Mouse (Mus musculus): ENCODE results near the gene Bmx. TPM values are rescaled to one million over a fixed set of nuclear protein-coding genes. Genes with fewer than 3 reads are reported as not detected.

Bmx gene
- polyA plus RNA-seq (2012; rRNA removed): 0.10 TPM in 2 replicates

DNA sequence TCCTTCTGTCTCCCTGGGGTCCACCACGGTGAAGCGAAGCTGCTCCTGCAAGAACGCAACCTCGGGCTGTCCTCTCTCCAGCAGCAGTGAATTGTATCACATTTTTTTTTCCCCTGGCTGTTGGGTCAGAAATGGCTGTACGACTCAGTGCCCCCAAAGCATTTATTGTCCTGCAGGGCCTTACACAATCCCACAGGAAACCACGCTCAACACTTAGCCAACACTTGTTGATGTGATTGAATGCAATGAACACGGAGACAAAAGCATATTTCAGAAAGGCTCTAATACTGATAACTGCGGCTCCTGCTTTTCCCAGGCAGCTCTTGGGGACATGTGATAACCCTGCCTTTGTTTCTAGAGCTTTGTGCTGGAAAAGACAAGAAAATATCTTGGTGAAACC is at the start of gene Bmx:
TSS of gene Bmx (minus strand) at position 137 of the 400 bp plus-strand sequence.
- no peaks in the 10 kb centered on the region for H3K27me3 ChIP-seq (ENCODE audit: control insufficient read depth, insufficient read depth, low read length)
- H3K27ac ChIP-seq (ENCODE audit: control insufficient read depth, insufficient read depth, low read depth, low read length): no peak within 1 kb of the TSS
- no peaks in the 10 kb centered on the region for H3K4me1 ChIP-seq (ENCODE audit: control insufficient read depth, insufficient read depth, low read length)
- TF ChIP-seq POLR2A (IDR thresholded peaks at IDR 0.05; ENCODE audit: control insufficient read depth, low read depth, low read length) (no peak), CTCF (IDR thresholded peaks at IDR 0.05; ENCODE audit: control insufficient read depth, insufficient read depth, insufficient replicate concordance, low read depth, low read length) (no peak)
- H3K36me3 ChIP-seq (ENCODE audit: control insufficient read depth, insufficient read depth, low read length): no peaks in the 10 kb centered on the region
- no peak within 1 kb of the TSS for H3K4me3 ChIP-seq (ENCODE audit: control insufficient read depth, low read depth, low read length)

DNA sequence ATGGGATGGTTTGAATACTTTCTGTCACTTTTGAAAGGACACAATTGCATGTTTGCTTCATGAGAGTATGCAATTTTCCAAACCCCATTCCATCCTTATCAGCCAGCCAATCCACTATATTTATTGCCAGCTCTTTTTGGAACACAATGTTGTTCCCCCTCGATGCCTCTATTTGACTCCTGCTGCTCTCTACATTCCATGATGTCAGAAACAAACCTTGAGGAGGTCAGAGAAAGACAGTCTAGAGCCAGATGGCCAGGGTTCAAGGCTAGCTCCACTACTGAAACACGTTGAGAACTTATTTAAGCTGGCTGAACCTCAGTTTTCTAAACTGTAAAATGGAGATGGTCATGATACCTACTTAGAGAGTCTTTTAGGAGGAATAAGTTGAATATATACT is 48.3 kb upstream of the Bmx start:
- Histone ChIP-seq H3K27me3 (ENCODE audit: control insufficient read depth, insufficient read depth, low read length) (no peaks in the 10 kb centered on the region), H3K4me3 (ENCODE audit: control insufficient read depth, low read depth, low read length) (no peak overlapping the region), H3K27ac (ENCODE audit: control insufficient read depth, insufficient read depth, low read depth, low read length) (no peak overlapping the region), H3K36me3 (ENCODE audit: control insufficient read depth, insufficient read depth, low read length) (no peaks in the 10 kb centered on the region), H3K4me1 (ENCODE audit: control insufficient read depth, insufficient read depth, low read length) (no peaks in the 10 kb centered on the region)
- TF ChIP-seq CTCF (IDR thresholded peaks at IDR 0.05; ENCODE audit: control insufficient read depth, insufficient read depth, insufficient replicate concordance, low read depth, low read length) (no peak), POLR2A (IDR thresholded peaks at IDR 0.05; ENCODE audit: control insufficient read depth, low read depth, low read length) (no peak)

DNA sequence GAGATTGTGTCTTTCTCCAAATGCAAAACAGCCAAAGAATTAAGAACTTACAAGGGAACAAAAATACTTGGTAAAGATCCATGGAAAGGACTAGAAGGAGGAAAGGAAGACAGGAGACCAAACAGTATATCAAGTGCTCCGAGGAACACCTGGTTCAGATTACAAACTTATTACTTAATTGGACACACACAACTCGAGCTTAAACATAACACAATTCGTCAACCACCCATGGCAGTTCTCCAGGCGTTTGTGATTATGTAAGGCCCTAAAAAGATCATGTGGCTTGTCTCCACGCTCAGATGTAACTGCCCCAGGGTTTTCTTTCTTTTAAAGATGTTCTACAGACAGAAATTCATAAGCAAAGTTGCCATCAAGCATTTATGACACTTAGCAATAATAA is 33.2 kb upstream of the Bmx start:
- Histone ChIP-seq H3K27me3 (ENCODE audit: control insufficient read depth, insufficient read depth, low read length) (no peaks in the 10 kb centered on the region), H3K4me1 (ENCODE audit: control insufficient read depth, insufficient read depth, low read length) (no peaks in the 10 kb centered on the region), H3K4me3 (ENCODE audit: control insufficient read depth, low read depth, low read length) (no peak overlapping the region), H3K27ac (ENCODE audit: control insufficient read depth, insufficient read depth, low read depth, low read length) (no peak overlapping the region), H3K36me3 (ENCODE audit: control insufficient read depth, insufficient read depth, low read length) (no peaks in the 10 kb centered on the region)
- TF ChIP-seq POLR2A (IDR thresholded peaks at IDR 0.05; ENCODE audit: control insufficient read depth, low read depth, low read length) (no peak), CTCF (IDR thresholded peaks at IDR 0.05; ENCODE audit: control insufficient read depth, insufficient read depth, insufficient replicate concordance, low read depth, low read length) (no peak)

DNA sequence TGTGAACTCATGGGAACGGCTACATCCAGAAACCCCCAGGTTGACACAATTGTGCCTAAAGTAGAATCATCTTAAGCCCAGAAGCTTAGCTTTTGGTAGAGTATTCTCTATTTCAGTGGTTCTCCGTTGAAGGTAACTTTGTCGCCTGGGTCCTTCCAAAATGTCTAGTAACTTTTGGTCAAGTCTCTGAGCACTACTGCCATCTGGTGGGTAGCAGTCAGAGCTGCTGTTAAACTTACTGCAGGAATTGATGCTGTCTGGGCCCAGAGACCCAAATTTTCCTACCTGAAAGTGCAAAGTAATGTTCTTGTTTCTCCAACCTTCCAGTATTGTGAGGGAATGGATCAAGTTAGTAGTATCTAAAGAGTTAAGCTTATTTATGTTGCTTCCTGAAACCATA is 29.1 kb upstream of the Bmx start:
- no peaks in the 10 kb centered on the region for H3K27me3 ChIP-seq (ENCODE audit: control insufficient read depth, insufficient read depth, low read length)
- TF ChIP-seq POLR2A (IDR thresholded peaks at IDR 0.05; ENCODE audit: control insufficient read depth, low read depth, low read length) (no peak), CTCF (IDR thresholded peaks at IDR 0.05; ENCODE audit: control insufficient read depth, insufficient read depth, insufficient replicate concordance, low read depth, low read length) (no peak)
- no peak overlapping the region for H3K27ac ChIP-seq (ENCODE audit: control insufficient read depth, insufficient read depth, low read depth, low read length)
- no peaks in the 10 kb centered on the region for H3K36me3 ChIP-seq (ENCODE audit: control insufficient read depth, insufficient read depth, low read length)
- H3K4me1 ChIP-seq (ENCODE audit: control insufficient read depth, insufficient read depth, low read length): no peaks in the 10 kb centered on the region
- no peak overlapping the region for H3K4me3 ChIP-seq (ENCODE audit: control insufficient read depth, low read depth, low read length)

DNA sequence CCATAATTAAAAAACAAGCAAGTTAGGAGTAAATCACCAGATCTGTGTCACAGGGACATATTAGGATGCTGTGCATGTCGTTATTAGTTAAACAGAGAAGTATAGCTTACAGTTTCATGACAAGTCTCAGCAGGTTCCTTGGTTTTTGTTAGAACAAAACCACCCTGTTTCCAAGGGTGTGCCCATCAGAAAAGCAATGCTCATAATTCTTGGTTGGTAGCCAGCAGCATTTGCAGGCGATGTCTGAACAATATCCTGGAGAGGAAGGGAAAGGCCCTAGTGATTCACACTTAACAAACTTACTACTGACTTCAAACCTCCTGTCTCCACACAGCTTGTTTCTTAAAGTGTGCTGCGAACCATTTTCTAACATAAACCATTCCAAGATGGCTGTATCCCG is 25.8 kb upstream of the Bmx start:
- no peak overlapping the region for H3K4me3 ChIP-seq (ENCODE audit: control insufficient read depth, low read depth, low read length)
- H3K27ac ChIP-seq (ENCODE audit: control insufficient read depth, insufficient read depth, low read depth, low read length): no peak overlapping the region
- H3K36me3 ChIP-seq (ENCODE audit: control insufficient read depth, insufficient read depth, low read length): no peaks in the 10 kb centered on the region
- H3K27me3 ChIP-seq (ENCODE audit: control insufficient read depth, insufficient read depth, low read length): no peaks in the 10 kb centered on the region
- TF ChIP-seq CTCF (IDR thresholded peaks at IDR 0.05; ENCODE audit: control insufficient read depth, insufficient read depth, insufficient replicate concordance, low read depth, low read length): no peak
- no peak for TF ChIP-seq POLR2A (IDR thresholded peaks at IDR 0.05; ENCODE audit: control insufficient read depth, low read depth, low read length)
- no peaks in the 10 kb centered on the region for H3K4me1 ChIP-seq (ENCODE audit: control insufficient read depth, insufficient read depth, low read length)

DNA sequence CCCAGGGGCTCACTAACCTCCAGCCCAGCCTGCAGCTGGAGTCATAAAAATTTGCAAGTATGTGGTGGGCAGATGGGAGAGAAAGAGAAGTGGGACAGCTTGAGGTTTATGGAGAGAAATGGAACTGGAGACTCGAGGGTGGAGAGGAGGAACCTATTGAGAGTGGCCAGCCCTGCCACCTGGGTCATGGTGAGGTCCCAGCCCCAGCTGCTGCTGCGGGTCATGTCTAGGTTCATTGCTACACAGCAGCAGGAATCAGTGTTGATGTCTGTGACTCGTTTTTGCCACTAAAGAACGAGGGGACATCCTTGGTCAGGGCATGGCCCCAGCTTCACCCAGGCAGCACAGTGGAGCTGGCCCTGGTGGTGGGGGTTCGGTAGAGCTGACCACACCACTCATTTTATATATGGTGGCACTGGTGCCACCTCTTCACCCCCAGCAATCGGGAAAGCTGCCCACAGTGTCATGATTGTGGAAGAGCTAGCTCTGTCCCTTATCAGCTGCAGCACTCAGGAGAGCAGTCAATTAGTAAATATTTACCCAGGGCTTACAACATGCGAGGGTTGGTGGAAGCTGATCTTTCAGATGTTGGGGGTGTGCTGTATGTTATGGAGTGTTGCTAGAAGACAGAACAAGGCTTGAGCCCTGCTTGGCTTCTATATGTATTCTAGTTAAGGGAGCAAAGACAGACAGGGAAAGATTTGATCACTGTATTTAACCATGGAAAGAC is 23.1 kb upstream of the Bmx start:
- no peaks in the 10 kb centered on the region for H3K27me3 ChIP-seq (ENCODE audit: control insufficient read depth, insufficient read depth, low read length)

DNA sequence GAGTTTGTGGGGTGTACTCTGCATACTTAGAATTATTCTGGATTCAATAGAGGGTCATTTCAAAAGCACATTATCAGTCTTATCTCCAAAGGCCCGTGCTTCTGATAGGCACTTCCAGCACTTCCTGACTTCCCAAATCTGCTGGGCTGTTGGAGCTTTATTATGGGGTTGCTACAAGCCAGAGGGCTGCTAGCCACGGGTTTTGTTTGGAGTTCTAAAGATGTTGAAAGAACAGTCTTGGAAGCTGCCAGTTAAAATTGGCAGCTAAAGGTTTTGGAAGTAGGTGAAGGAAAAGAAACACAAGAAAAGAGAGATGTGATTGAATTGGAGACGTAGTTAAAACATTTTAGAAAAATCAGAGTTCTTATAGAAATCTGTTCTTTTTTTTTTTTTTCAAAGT is 17.5 kb upstream of the Bmx start:
- H3K27ac ChIP-seq (ENCODE audit: control insufficient read depth, insufficient read depth, low read depth, low read length): no peak overlapping the region
- H3K36me3 ChIP-seq (ENCODE audit: control insufficient read depth, insufficient read depth, low read length): no peaks in the 10 kb centered on the region
- H3K27me3 ChIP-seq (ENCODE audit: control insufficient read depth, insufficient read depth, low read length): no peaks in the 10 kb centered on the region
- H3K4me3 ChIP-seq (ENCODE audit: control insufficient read depth, low read depth, low read length): no peak overlapping the region
- no peaks in the 10 kb centered on the region for H3K4me1 ChIP-seq (ENCODE audit: control insufficient read depth, insufficient read depth, low read length)
- TF ChIP-seq CTCF (IDR thresholded peaks at IDR 0.05; ENCODE audit: control insufficient read depth, insufficient read depth, insufficient replicate concordance, low read depth, low read length): no peak
- TF ChIP-seq POLR2A (IDR thresholded peaks at IDR 0.05; ENCODE audit: control insufficient read depth, low read depth, low read length): no peak

More for the DNA sequence above, 23.1 kb upstream of the Bmx start:
- no peaks in the 10 kb centered on the region for H3K4me1 ChIP-seq (ENCODE audit: control insufficient read depth, insufficient read depth, low read length)
- no peak for TF ChIP-seq POLR2A (IDR thresholded peaks at IDR 0.05; ENCODE audit: control insufficient read depth, low read depth, low read length)
- H3K27ac ChIP-seq (ENCODE audit: control insufficient read depth, insufficient read depth, low read depth, low read length): no peak overlapping the region
- H3K4me3 ChIP-seq (ENCODE audit: control insufficient read depth, low read depth, low read length): no peak overlapping the region
- H3K36me3 ChIP-seq (ENCODE audit: control insufficient read depth, insufficient read depth, low read length): no peaks in the 10 kb centered on the region
